11 mouse cellular contexts compared by ENCODE assay signal in genomic region chr2:179842610-179843389, GRCm38 (mm10).
DNase-seq lines count a peak whose midpoint lies in the region; ATAC-seq and TF ChIP-seq lines count a peak whose summit lies in the region.
"Had no signal": no experiment of that assay in that cellular context is flagged by ENCODE, and none has a peak within 500 bp of the region (broad histone marks: within the 10 kb centered on the region; RNA-seq: fewer than 3 reads in every experiment).

No protein-coding gene starts in this region.

- WGBS in kidney, postnatal 0 days, result 66% methylated on average over 12 of the region's 12 CpGs
- 81% methylated on average over 12 of the region's 12 CpGs for WGBS in forebrain, embryonic 11.5 days
- 56% methylated on average over 12 of the region's 12 CpGs for WGBS in hindbrain, embryonic 15.5 days
- 62% methylated on average over 12 of the region's 12 CpGs for WGBS in midbrain, embryonic 14.5 days

- H3K9me3 ChIP-seq in kidney, postnatal 0 days (replicated peaks; ENCODE audit: low read length), result no peaks in the 10 kb centered on the region
- H3K9me3 ChIP-seq in forebrain, embryonic 11.5 days (ENCODE audit: control insufficient read depth, low read length), result no peaks in the 10 kb centered on the region
- H3K9me3 ChIP-seq in hindbrain, embryonic 15.5 days, result no peaks in the 10 kb centered on the region
- no peaks in the 10 kb centered on the region for H3K9me3 ChIP-seq in midbrain, embryonic 14.5 days (ENCODE audit: control insufficient read depth, low read length)
- H3K9me3 ChIP-seq: embryonic facial prominence, embryonic 13.5 days had no signal

- peak; percentile 78 for ATAC-seq in kidney, postnatal 0 days (replicated peaks; ENCODE audit: low FRiP score, low read depth)
- peak; percentile 21; the same call in 1 of the 2 replicates for ATAC-seq in forebrain, embryonic 11.5 days (replicated peaks; ENCODE audit: low FRiP score)
- peak; percentile 70 for ATAC-seq in hindbrain, embryonic 15.5 days (ENCODE audit: low FRiP score, low read depth)
- ATAC-seq in midbrain, embryonic 14.5 days (ENCODE audit: low FRiP score, low TSS enrichment), result peak; percentile 57
- ATAC-seq in activated CD4-positive, CD25-positive, alpha-beta regulatory T cell, adult 4 months, result no peak
- ATAC-seq: Patski had no signal

- H3K4me1 ChIP-seq in kidney, postnatal 0 days (replicated peaks; ENCODE audit: insufficient read depth, low read length), result no peaks in the 10 kb centered on the region
- no peaks in the 10 kb centered on the region; the same call in 1 of the 2 replicates for H3K4me1 ChIP-seq in forebrain, embryonic 11.5 days (replicated peaks; ENCODE audit: control insufficient read depth, insufficient read depth, low read length)
- peaks cover 24% of the 10 kb centered on the region for H3K4me1 ChIP-seq in hindbrain, embryonic 15.5 days (replicated peaks)
- peaks cover 17% of the 10 kb centered on the region; the same call in 1 of the 2 replicates for H3K4me1 ChIP-seq in midbrain, embryonic 14.5 days (ENCODE audit: control insufficient read depth, insufficient read depth, low read length)

- no peak overlapping the region for H3K27ac ChIP-seq in kidney, postnatal 0 days
- H3K27ac ChIP-seq in forebrain, embryonic 11.5 days (ENCODE audit: low read depth, low read length), result no peak overlapping the region; the same call in 1 of the 2 replicates
- peak overlapping the region; percentile 12; the same call in 1 of the 2 replicates for H3K27ac ChIP-seq in hindbrain, embryonic 15.5 days (replicated peaks)
- 0 out of 2 replicates have a peak overlapping the region, but pooled peaks have one; percentile 5 for H3K27ac ChIP-seq in midbrain, embryonic 14.5 days (replicated peaks; ENCODE audit: low read depth, low read length)
- H3K27ac ChIP-seq: embryonic facial prominence, embryonic 13.5 days; macrophage had no signal

- no peaks in the 10 kb centered on the region for H3K36me3 ChIP-seq in kidney, postnatal 0 days (ENCODE audit: insufficient read depth, low read length)
- no peaks in the 10 kb centered on the region for H3K36me3 ChIP-seq in forebrain, embryonic 11.5 days (ENCODE audit: control insufficient read depth, insufficient read depth, low read length)
- no peaks in the 10 kb centered on the region for H3K36me3 ChIP-seq in hindbrain, embryonic 15.5 days
- no peaks in the 10 kb centered on the region for H3K36me3 ChIP-seq in midbrain, embryonic 14.5 days (ENCODE audit: control insufficient read depth, insufficient read depth, low read length)
- H3K36me3 ChIP-seq: embryonic facial prominence, embryonic 13.5 days had no signal

- DNase-seq in kidney, postnatal 0 days (ENCODE audit: low spot score), result peak; percentile 60
- no peak for DNase-seq in kidney, adult 11 months
- DNase-seq in forebrain, embryonic 11.5 days (ENCODE audit: low spot score), result no peak
- peak; percentile 72 for DNase-seq in midbrain, embryonic 14.5 days
- no peak for DNase-seq in thymus, postnatal 36 days
- no peak for DNase-seq in embryo, embryonic 9.5 days (ENCODE audit: extremely low spot score)

- H3K9ac ChIP-seq in kidney, postnatal 0 days (ENCODE audit: low read depth, low read length), result no peak overlapping the region
- H3K9ac ChIP-seq in forebrain, embryonic 11.5 days (ENCODE audit: low read length), result no peak overlapping the region
- no peak overlapping the region for H3K9ac ChIP-seq in hindbrain, embryonic 15.5 days
- no peak overlapping the region; the same call in 1 of the 2 replicates for H3K9ac ChIP-seq in midbrain, embryonic 14.5 days (replicated peaks; ENCODE audit: low read length)
- H3K9ac ChIP-seq: embryonic facial prominence, embryonic 13.5 days had no signal

- no peak overlapping the region for H3K4me3 ChIP-seq in kidney, postnatal 0 days (replicated peaks; ENCODE audit: low read depth, low read length)
- no peak overlapping the region for H3K4me3 ChIP-seq in forebrain, embryonic 11.5 days (ENCODE audit: low read depth, low read length)
- no peak overlapping the region for H3K4me3 ChIP-seq in hindbrain, embryonic 15.5 days
- H3K4me3 ChIP-seq in midbrain, embryonic 14.5 days (replicated peaks; ENCODE audit: low read depth, low read length), result no peak overlapping the region
- H3K4me3 ChIP-seq: embryonic facial prominence, embryonic 13.5 days had no signal

- no peaks in the 10 kb centered on the region for H3K27me3 ChIP-seq in kidney, postnatal 0 days (ENCODE audit: insufficient read depth, low read length)
- H3K27me3 ChIP-seq in forebrain, embryonic 11.5 days (ENCODE audit: control insufficient read depth, insufficient read depth, low read length), result no peaks in the 10 kb centered on the region
- H3K27me3 ChIP-seq in hindbrain, embryonic 15.5 days, result no peaks in the 10 kb centered on the region
- no peaks in the 10 kb centered on the region for H3K27me3 ChIP-seq in midbrain, embryonic 14.5 days (ENCODE audit: control insufficient read depth, insufficient read depth, low read length)
- H3K27me3 ChIP-seq: Patski had no signal

- no peak overlapping the region for H3K4me2 ChIP-seq in kidney, postnatal 0 days (ENCODE audit: low read length)
- no peak overlapping the region for H3K4me2 ChIP-seq in forebrain, embryonic 11.5 days (ENCODE audit: low read depth, low read length, severe bottlenecking)
- no peak overlapping the region for H3K4me2 ChIP-seq in hindbrain, embryonic 15.5 days
- H3K4me2 ChIP-seq in midbrain, embryonic 14.5 days (ENCODE audit: low read length), result no peak overlapping the region
- H3K4me2 ChIP-seq: embryonic facial prominence, embryonic 13.5 days had no signal

- no peak for TF ChIP-seq CTCF in kidney, postnatal 0 days (IDR thresholded peaks at IDR 0.05; ENCODE audit: low read depth)

Comparison
In these comparisons a context has a peak if more than half of its experiments do, and no peak if none do; other contexts are left out.
1. DNase-seq: peak in kidney, postnatal 0 days (single experiment) and midbrain, embryonic 14.5 days (single experiment); none in kidney, adult 11 months (single experiment), forebrain, embryonic 11.5 days (single experiment), thymus, postnatal 36 days (0 of 2) and embryo, embryonic 9.5 days (single experiment).
2. H3K27ac ChIP-seq: peak in hindbrain, embryonic 15.5 days (single experiment) and midbrain, embryonic 14.5 days (single experiment); none in kidney, postnatal 0 days (single experiment) and forebrain, embryonic 11.5 days (single experiment).